Mouse (Mus musculus) midbrain, embryonic 10.5 days (tissue): ENCODE data around the gene Tab1. TPM values are rescaled to one million over a fixed set of nuclear protein-coding genes. Genes with fewer than 3 reads are reported as not detected.

Source experiments
- DNase-seq: peaks from one replicate; pipeline ENCODE4 v3.0.0-alpha.2; 2017; ENCODE audit warnings: low spot score
- H3K27ac ChIP-seq: fragments of 300-500 bp; sonication (generic); replicated peaks from 2 replicates; pipeline ENCODE4 v1.5.1; 2016; ENCODE audit warnings: mild to moderate bottlenecking
- H3K27me3 ChIP-seq: fragments of 300-500 bp; sonication (generic); 2 replicates; pipeline ENCODE4 v1.6.1; 2016; ENCODE audit warnings: low read depth, mild to moderate bottlenecking; ENCODE audit not compliant: poor library complexity, severe bottlenecking
- H3K36me3 ChIP-seq: fragments of 300-500 bp; sonication (generic); 2 replicates; pipeline ENCODE4 v1.6.1; 2016; ENCODE audit warnings: mild to moderate bottlenecking, moderate library complexity
- H3K4me1 ChIP-seq: fragments of 300-500 bp; sonication (generic); 2 replicates; pipeline ENCODE4 v1.6.1; 2016
- H3K4me3 ChIP-seq: fragments of 300-500 bp; sonication (generic); 2 replicates; pipeline ENCODE4 v1.5.1; 2016; ENCODE audit warnings: mild to moderate bottlenecking, moderate library complexity
- H3K9me3 ChIP-seq: fragments of 300-500 bp; sonication (generic); replicated peaks from 2 replicates; pipeline ENCODE4 v1.6.1; 2016; ENCODE audit warnings: mild to moderate bottlenecking
- WGBS: fragments of 180-500 bp; shearing (Covaris S2); methylation state at CpG from one replicate; pipeline ENCODE4 v1.1.7; 2016; 5-methylcytosine and 5-hydroxymethylcytosine counted together
- polyA plus RNA-seq: library from polyadenylated mRNA; unstranded; fragments of >200 nt; fragmentation: Nextera tagmentation; extraction: Ambion mirVana; gene quantifications from 2 replicates; pipeline ENCODE4 v1.2.1, GENCODE M21; 2016

The Tab1 gene
- polyA plus RNA-seq, 1 experiment from 2014 or later: 40.0 TPM

DNA sequence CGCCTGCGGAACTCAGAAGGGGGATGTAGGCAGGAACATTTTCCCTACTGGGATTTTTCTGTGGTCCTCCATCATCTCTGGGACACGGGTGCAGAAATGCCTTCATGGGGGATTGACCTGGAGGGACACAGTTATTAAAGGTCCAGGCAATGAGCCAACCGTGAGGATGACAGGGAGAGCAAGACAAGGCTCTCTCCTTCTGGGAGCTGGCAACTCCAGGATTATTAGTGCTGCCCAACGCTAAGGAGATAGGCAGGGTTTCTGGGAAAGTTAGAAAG, 41.6 kb downstream of the Tab1 start:
- peaks cover 31% of the 10 kb centered on the region for H3K27me3 ChIP-seq
- H3K4me1 ChIP-seq: peaks cover 52% of the 10 kb centered on the region
- H3K9me3 ChIP-seq: no peaks in the 10 kb centered on the region
- DNase-seq: no peak
- peak overlapping the region; percentile 98 for H3K27ac ChIP-seq
- H3K4me3 ChIP-seq: peak overlapping the region; percentile 97
- no peaks in the 10 kb centered on the region for H3K36me3 ChIP-seq
- 0% methylated on average over 5 of the region's 5 CpGs for WGBS

DNA sequence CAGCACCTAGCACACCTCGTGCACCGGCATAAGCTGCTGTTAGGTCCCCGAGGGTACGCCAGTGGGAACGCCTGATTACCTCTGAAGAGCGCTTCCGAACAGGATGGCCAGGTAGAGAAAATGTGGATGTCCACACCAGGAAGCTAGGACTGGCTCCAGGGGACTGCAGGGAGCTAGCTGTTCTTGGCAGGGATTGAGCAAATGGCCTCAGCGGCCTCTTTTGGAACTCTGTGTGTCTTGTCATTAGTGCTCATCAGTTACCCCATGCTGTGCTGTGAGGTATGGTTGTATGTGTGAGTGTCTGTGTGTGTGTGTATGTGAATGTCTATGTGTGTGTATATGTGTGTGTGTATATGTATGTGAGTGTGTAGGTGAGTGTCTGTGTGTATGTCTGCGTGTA, 42.4 kb downstream of the Tab1 start:
- DNase-seq: no peak
- H3K4me1 ChIP-seq: peaks cover 47% of the 10 kb centered on the region
- peak overlapping the region; percentile 97 for H3K4me3 ChIP-seq
- WGBS: 85% methylated on average over 9 of the region's 9 CpGs
- H3K27me3 ChIP-seq: peaks cover 26% of the 10 kb centered on the region
- H3K27ac ChIP-seq: no peak overlapping the region
- 0 out of 2 replicates have a peak, but pooled peaks cover under 1% of the 10 kb centered on the region for H3K36me3 ChIP-seq
- H3K9me3 ChIP-seq: no peaks in the 10 kb centered on the region

DNA sequence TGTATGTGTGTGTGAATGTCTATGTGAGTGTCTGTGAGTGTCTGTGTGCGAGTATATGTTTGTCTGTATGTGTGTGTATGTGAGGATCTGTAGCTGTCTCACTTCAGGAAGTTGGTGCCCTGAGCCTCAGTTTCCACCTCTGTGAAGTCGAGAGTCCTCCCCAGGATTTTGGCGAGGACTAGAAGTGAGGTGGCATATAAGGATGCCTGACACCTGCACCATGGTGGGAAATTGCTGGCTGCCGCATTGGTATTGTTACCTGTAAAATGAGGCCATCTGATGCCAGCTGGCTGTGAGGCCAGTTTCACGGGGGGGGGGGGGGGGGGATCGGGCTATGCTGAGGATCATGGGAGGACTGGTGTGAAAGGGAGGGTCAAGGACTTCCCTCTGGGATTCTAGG, 42.8 kb downstream of the Tab1 start:
- H3K36me3 ChIP-seq: peaks cover 5% of the 10 kb centered on the region; the same call in 1 of the 2 replicates
- H3K4me1 ChIP-seq: peaks cover 47% of the 10 kb centered on the region
- 86% methylated on average over 6 of the region's 6 CpGs for WGBS
- H3K9me3 ChIP-seq: no peaks in the 10 kb centered on the region
- no peak for DNase-seq
- peaks cover 22% of the 10 kb centered on the region for H3K27me3 ChIP-seq
- no peak overlapping the region for H3K27ac ChIP-seq
- no peak overlapping the region for H3K4me3 ChIP-seq

DNA sequence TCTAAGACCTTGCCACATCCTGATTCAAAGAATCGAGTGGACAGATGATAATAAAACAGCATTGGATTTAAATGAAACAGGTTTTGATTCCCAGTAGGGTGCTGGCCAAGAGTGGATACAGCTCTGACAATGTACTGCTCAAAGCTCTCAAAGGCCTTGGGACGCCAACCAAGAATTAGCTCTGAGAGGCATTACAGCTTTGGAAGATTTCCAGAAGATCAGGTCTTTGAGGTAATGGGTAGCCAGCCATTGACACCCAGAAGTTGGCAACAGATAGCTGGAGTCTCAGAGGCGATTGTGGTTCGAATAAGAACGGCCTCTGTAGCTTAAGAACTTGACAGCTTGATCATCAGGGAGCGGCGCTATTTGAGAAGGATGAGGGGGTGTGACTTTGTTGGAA, 48.6 kb downstream of the Tab1 start:
- Histone ChIP-seq H3K27me3 (no peaks in the 10 kb centered on the region), H3K36me3 (peaks cover 27% of the 10 kb centered on the region), H3K27ac (no peak overlapping the region), H3K4me1 (0 out of 2 replicates have a peak, but pooled peaks cover 3% of the 10 kb centered on the region), H3K9me3 (no peaks in the 10 kb centered on the region), H3K4me3 (no peak overlapping the region)
- no peak for DNase-seq
- WGBS: 92% methylated on average over 7 of the region's 7 CpGs

DNA sequence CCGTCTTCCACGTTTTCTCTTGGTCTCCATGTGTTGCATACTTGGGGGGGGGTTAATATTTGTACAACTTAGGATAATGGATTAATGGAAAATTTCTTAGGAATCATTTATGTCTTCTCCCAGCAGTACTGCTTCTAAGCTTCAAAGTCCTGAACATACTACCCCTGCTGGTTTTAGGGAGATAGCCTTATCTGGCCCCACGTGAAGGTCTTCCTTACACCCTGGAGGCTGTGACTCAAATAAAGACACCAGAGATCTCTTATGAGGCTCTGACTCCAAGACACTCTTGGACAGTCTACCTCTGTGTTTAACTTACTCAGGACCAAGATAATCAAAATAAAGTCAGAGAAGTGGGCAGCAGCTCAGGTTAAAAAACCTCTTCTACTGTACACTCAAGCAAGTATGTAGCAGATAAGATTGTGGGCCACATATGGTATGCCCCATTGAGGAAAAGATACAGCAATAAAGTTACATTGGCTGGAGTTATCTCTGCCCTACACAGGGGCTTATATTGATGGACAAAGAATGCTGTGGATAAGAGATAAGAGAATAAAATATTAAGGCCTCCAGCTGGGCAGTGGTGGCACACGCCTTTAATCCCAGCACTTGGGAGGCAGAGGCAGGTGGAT, 49.3 kb downstream of the Tab1 start:
- DNase-seq: no peak
- 93% methylated on average over 4 of the region's 4 CpGs for WGBS
- H3K27me3 ChIP-seq: no peaks in the 10 kb centered on the region

DNA sequence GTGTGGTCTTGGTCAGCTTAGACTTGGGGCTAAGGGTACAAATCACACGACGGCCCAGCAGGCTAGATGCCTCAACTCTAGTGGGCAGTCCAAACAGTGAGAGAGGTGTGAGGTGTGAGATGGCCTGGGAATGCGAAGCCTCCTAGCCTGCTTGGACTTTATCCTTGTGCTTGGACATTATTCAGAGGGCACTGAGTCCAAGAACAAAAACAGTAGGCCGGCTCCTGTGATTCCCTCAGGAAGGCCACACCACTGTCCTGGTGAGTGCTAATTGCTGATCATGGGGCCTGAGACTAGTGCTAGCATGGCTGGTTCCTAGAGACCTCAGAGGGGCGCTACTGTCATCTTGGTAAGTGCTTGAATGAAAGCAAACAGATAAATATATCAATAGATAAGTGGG, 56.0 kb downstream of the Tab1 start:
- H3K4me3 ChIP-seq: no peak overlapping the region
- H3K4me1 ChIP-seq: peaks cover 17% of the 10 kb centered on the region
- no peaks in the 10 kb centered on the region for H3K9me3 ChIP-seq
- no peak overlapping the region for H3K27ac ChIP-seq
- no peaks in the 10 kb centered on the region for H3K27me3 ChIP-seq
- H3K36me3 ChIP-seq: no peaks in the 10 kb centered on the region
- WGBS: 80% methylated on average over 5 of the region's 5 CpGs
- DNase-seq: no peak

More for the DNA sequence above, 49.3 kb downstream of the Tab1 start:
- Histone ChIP-seq H3K36me3 (peaks cover 27% of the 10 kb centered on the region), H3K9me3 (no peaks in the 10 kb centered on the region), H3K4me1 (no peaks in the 10 kb centered on the region), H3K27ac (no peak overlapping the region), H3K4me3 (no peak overlapping the region)

DNA sequence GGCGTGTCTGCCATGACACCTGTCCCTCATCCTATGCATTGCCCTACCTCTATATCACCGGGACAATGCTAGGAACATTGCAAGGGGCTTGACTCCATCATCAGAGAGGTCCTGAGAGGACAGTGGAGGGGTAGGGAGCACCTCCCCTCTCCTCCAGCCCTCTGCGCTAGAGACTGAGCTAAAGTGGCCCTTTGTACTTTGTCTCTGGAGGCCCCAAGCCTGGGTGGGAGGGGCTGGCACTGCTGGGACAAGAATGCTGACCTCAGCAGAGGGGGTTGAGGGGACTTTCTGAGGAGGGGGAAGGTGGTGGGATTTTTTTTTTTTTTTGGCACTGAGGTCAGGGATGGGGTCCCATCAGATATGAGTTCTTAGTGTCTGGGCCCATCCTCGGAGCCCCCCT, 57.1 kb downstream of the Tab1 start:
- no peaks in the 10 kb centered on the region for H3K36me3 ChIP-seq
- WGBS: 75% methylated on average over 4 of the region's 4 CpGs
- H3K9me3 ChIP-seq: no peaks in the 10 kb centered on the region
- H3K27ac ChIP-seq: no peak overlapping the region
- H3K4me1 ChIP-seq: peaks cover 19% of the 10 kb centered on the region
- no peak for DNase-seq
- no peaks in the 10 kb centered on the region for H3K27me3 ChIP-seq
- no peak overlapping the region for H3K4me3 ChIP-seq

DNA sequence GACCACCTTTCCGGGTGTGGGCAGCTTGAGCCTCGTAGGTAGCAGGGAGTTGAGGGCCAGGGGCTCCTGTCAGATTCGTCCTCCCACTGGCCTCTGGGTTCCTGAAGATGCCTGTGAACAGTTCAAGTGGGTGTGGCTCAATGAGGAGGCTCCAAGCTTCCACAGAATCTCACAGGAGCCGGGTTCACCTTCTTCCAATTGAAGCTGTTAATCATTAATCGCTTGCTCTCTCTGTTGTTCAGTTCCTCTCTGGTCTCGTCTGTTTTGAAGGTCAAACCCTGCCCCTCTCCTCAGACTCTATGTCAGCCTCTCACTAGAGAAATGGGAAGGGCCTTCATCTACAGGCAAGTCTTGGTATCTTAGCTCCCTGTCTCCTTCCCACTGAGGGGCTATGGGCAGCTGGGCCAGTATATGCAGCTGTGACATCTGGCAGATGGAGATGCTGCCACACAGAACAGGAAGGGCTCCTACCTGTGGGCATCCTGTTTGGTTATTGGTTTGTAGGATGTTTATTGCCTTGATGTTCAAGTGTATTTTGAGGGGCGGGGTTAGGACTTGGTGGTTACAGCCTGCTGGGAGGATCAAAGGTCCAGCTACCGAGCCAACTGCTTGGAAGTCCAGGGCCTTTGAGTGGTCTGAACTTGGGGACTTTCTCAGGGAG, 58.8 kb downstream of the Tab1 start:
- Histone ChIP-seq H3K4me1 (peaks cover 19% of the 10 kb centered on the region), H3K27ac (no peak overlapping the region), H3K4me3 (no peak overlapping the region), H3K36me3 (no peaks in the 10 kb centered on the region; the same call in 1 of the 2 replicates), H3K27me3 (no peaks in the 10 kb centered on the region), H3K9me3 (no peaks in the 10 kb centered on the region)
- WGBS: 80% methylated on average over 8 of the region's 8 CpGs
- DNase-seq: no peak

DNA sequence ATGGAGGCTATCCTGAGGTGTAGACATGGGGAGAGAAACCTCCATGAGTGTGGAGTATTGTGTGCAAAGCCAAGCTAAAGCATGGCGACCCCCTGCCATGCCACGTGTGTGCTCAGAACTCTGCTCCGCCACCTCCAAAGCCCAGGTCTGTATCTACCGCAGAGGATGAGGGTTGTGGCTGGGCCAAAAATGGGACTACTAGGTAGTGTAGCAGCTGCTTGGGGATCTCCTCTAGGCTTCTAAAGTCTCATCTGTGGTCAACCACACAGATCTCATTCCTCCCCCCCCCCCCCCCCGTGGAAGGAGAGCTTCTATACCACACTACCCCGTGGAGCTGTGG, 59.3 kb downstream of the Tab1 start:
- Histone ChIP-seq H3K9me3 (no peaks in the 10 kb centered on the region), H3K4me1 (peaks cover 19% of the 10 kb centered on the region), H3K36me3 (peaks cover 2% of the 10 kb centered on the region; the same call in 1 of the 2 replicates), H3K4me3 (no peak overlapping the region), H3K27me3 (no peaks in the 10 kb centered on the region), H3K27ac (no peak overlapping the region)
- WGBS: 84% methylated on average over 6 of the region's 6 CpGs
- DNase-seq: no peak

DNA sequence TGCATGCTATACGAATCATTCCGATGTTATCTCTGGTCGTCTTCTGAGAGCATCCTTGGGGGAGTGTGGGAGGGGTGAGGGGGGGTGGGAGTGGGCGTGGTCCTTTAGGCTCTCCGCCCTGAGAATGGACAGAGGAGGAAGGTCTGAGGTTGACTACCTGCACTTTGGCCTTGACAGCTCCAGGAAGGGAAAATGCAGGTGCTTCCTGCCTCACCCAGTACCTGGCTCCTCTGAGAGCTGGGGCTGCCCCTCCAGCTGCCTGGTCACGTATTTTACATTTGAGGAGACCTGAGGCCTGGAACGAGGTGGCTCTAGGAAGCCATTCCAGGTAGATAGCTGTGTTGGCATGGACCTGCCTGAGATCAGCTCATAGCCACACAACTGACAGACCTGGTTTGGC, 59.9 kb downstream of the Tab1 start:
- H3K36me3 ChIP-seq: peaks cover 8% of the 10 kb centered on the region
- DNase-seq: no peak
- peaks cover 6% of the 10 kb centered on the region; the same call in 1 of the 2 replicates for H3K9me3 ChIP-seq
- no peak overlapping the region for H3K4me3 ChIP-seq
- H3K27me3 ChIP-seq: no peaks in the 10 kb centered on the region
- WGBS: 83% methylated on average over 7 of the region's 7 CpGs
- peaks cover 19% of the 10 kb centered on the region for H3K4me1 ChIP-seq
- H3K27ac ChIP-seq: no peak overlapping the region

DNA sequence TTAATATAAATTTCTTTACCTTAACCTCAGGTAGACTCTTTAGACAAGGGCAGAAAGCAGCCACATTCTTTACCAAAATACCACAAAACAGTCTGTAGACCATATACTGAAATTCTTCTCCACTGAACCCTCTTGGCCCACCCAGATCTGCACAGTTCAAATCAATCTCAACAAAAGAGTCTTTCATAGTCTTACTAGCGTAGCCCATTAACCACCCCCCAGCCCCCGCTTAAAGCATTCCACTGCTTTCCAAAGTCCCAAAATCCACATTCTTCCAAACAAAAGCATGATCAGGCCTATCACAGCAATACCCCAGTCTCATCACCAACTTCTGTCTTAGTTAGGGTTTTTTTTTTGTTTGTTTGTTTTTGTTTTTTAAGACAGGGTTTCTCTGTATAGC, 66.6 kb downstream of the Tab1 start:
- Histone ChIP-seq H3K4me3 (no peak overlapping the region), H3K27me3 (no peaks in the 10 kb centered on the region), H3K36me3 (peaks cover 15% of the 10 kb centered on the region), H3K9me3 (peaks cover 10% of the 10 kb centered on the region; the same call in 1 of the 2 replicates), H3K27ac (no peak overlapping the region), H3K4me1 (no peaks in the 10 kb centered on the region)
- no peak for DNase-seq
- WGBS: 68% methylated on average over 2 of the region's 2 CpGs

DNA sequence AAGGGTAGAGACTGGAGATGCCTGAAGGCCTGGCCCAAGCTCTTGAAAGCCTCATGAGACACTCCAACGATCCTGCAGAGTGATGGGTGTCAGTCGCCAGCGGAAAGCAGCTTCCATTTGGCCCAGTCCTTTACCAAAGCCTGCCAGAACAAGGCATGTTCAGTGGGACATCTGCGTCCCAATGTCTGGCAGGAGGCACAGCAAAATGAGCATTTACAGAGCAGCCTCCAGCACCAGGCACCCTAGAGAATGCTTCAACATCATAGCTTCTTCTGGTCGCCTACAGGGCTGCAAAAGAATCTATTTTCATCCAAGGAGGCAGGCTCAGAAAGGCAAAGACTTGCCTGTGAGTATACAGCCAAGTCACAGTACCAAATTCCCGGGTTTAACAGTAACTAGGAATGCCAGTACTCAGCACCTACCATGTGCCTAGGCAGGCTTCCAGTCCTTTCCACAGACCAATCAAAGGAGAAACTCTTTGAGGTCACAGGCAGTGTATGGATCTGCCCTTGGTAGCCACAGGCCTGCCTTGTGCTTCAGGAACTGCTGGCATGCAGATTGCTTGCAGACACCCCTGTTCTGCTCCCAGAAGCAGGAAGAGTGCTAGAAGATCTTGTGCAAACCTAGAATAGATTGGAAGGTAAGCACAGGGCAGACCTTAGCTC, 69.3 kb downstream of the Tab1 start:
- Histone ChIP-seq H3K4me3 (no peak overlapping the region), H3K4me1 (no peaks in the 10 kb centered on the region), H3K9me3 (peaks cover 10% of the 10 kb centered on the region; the same call in 1 of the 2 replicates), H3K36me3 (peaks cover 13% of the 10 kb centered on the region), H3K27me3 (no peaks in the 10 kb centered on the region), H3K27ac (no peak overlapping the region)
- DNase-seq: no peak
- WGBS: 86% methylated on average over 6 of the region's 6 CpGs

DNA sequence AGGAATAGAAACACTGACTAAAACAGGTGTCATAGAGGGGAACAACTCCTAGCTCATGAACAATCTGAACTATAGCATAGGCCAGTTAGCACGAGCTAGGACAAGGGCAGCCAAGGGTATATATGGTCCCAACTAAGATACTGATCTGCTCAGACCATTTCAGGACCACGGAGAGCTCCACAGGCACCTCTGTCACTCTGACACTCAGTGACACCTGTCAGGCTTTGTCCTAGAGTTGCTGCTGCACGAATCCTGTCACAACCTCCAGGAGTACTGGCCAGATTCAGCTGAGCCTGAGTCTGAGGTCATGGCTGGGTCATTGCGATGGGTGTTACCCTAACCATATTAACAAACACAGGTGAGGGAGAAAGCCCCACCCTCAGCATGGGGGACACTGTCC, 70.5 kb downstream of the Tab1 start:
- H3K36me3 ChIP-seq: peaks cover 1% of the 10 kb centered on the region; the same call in 1 of the 2 replicates
- no peaks in the 10 kb centered on the region for H3K27me3 ChIP-seq
- H3K4me1 ChIP-seq: peaks cover 5% of the 10 kb centered on the region
- H3K27ac ChIP-seq: no peak overlapping the region
- no peak for DNase-seq
- WGBS: 39% methylated on average over 4 of the region's 4 CpGs
- no peaks in the 10 kb centered on the region for H3K9me3 ChIP-seq
- H3K4me3 ChIP-seq: no peak overlapping the region
